Mouse (Mus musculus) forebrain, embryonic 11.5 days (tissue): Measurements from ENCODE around the gene Nhsl2. TPM values are rescaled to one million over a fixed set of nuclear protein-coding genes. Genes with fewer than 3 reads are reported as not detected.

Experiments
- ATAC-seq: fragments of 200-750 bp; cut with Nextera tagmentation; replicated peaks from 2 replicates; pipeline ENCODE4 v1.8.0; 2017; ENCODE audit warnings: moderate TSS enrichment; ENCODE audit not compliant: low FRiP score
- DNase-seq: peaks from one replicate; pipeline ENCODE4 v3.0.0-alpha.2; 2017; ENCODE audit warnings: low spot score
- H3K27ac ChIP-seq: fragments of 300-500 bp; sonication (generic); 2 replicates; pipeline ENCODE4 v1.5.1; 2014; ENCODE audit warnings: low read depth, low read length
- H3K27me3 ChIP-seq: fragments of 300-500 bp; sonication (generic); 2 replicates; pipeline ENCODE4 v1.6.1; 2014; ENCODE audit warnings: mild to moderate bottlenecking, low read length, mixed read lengths; ENCODE audit not compliant: control insufficient read depth, insufficient read depth
- H3K36me3 ChIP-seq: fragments of 300-500 bp; sonication (generic); 2 replicates; pipeline ENCODE4 v1.6.1; 2014; ENCODE audit warnings: mild to moderate bottlenecking, low read length, moderate library complexity, mixed read lengths; ENCODE audit not compliant: control insufficient read depth, insufficient read depth
- H3K4me1 ChIP-seq: fragments of 300-500 bp; sonication (generic); replicated peaks from 2 replicates; pipeline ENCODE4 v1.6.1; 2014; ENCODE audit warnings: low read length, mixed read lengths; ENCODE audit not compliant: control insufficient read depth, insufficient read depth
- H3K4me2 ChIP-seq: fragments of 300-500 bp; sonication (generic); 2 replicates; pipeline ENCODE4 v1.6.1; 2014; ENCODE audit warnings: low read depth, mild to moderate bottlenecking, low read length, moderate library complexity, mixed read lengths; ENCODE audit not compliant: severe bottlenecking
- H3K4me3 ChIP-seq: fragments of 300-500 bp; sonication (generic); 2 replicates; pipeline ENCODE4 v1.5.1; 2014; ENCODE audit warnings: low read depth, low read length
- H3K9ac ChIP-seq: fragments of 300-500 bp; sonication (generic); 2 replicates; pipeline ENCODE4 v1.6.1; 2014; ENCODE audit warnings: low read length
- H3K9me3 ChIP-seq: fragments of 300-500 bp; sonication (generic); 2 replicates; pipeline ENCODE4 v1.6.1; 2016; ENCODE audit warnings: low read length, mixed read lengths; ENCODE audit not compliant: control insufficient read depth
- WGBS: fragments of 180-500 bp; shearing (Covaris S2); extraction: QIAGEN DNeasy Blood & Tissue Kit; methylation state at CpG from one replicate; pipeline ENCODE4 v1.1.7; 2014; 5-methylcytosine and 5-hydroxymethylcytosine counted together
- polyA plus RNA-seq: library from polyadenylated mRNA; unstranded; fragments of >200 nt; fragmentation: Nextera tagmentation; extraction: Ambion mirVana; gene quantifications from 2 replicates; pipeline ENCODE4 v1.2.1, GENCODE M21; 2014

Gene Nhsl2
- polyA plus RNA-seq, 1 experiment from 2014 or later = 11.6 TPM

DNA sequence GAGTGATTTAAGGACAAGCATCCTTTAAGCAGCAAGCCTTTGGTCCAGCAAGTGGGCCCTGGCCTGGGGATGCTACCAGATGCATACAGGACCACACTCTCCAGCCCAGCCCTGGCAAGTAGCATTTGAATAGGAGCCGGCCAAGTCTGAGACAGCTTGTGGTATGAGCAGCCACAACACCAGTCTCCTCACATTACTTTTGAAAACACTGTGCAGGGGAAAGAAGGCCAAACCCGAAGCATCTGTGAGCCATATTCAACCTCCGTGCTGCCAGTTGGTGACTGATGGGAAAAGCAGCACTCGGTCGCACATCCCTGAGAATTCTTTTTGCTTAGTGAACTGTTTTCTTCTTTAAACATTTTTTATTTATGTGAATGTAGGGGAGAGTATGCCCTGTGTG is 81.8 kb downstream of the Nhsl2 start:
- DNase-seq (no peak), ATAC-seq (no peak)
- no peaks in the 10 kb centered on the region for H3K4me1 ChIP-seq
- H3K27ac ChIP-seq = no peak overlapping the region
- no peak overlapping the region for H3K4me3 ChIP-seq
- no peaks in the 10 kb centered on the region for H3K36me3 ChIP-seq
- no peak overlapping the region for H3K4me2 ChIP-seq
- H3K9ac ChIP-seq = no peak overlapping the region
- 84% methylated on average over 5 of the region's 5 CpGs for WGBS
- no peaks in the 10 kb centered on the region for H3K9me3 ChIP-seq
- H3K27me3 ChIP-seq = peaks cover 6% of the 10 kb centered on the region

DNA sequence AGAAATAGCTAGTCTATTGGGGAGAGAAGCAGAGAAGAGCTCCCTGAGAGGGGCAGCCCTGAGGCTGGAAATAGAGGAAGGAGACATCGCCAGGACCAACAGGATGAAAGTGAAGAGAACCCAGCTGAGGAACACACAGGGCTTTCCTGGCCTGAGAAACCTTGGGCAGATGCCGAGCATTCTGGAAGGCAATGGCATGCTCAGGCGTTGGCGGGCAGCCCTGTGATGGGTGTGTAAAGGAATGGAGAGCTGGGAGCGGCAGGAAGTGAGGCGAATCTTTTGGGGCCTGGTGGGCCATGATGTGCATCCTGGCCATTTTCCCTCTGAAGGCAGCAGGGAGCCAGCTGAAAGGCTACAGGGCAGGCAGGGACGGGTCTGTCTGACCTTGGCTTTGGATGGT is 83.1 kb downstream of the Nhsl2 start:
- Histone ChIP-seq H3K4me1 (no peaks in the 10 kb centered on the region), H3K4me3 (no peak overlapping the region), H3K27ac (no peak overlapping the region), H3K27me3 (peaks cover 6% of the 10 kb centered on the region), H3K4me2 (no peak overlapping the region), H3K9me3 (no peaks in the 10 kb centered on the region), H3K9ac (no peak overlapping the region), H3K36me3 (no peaks in the 10 kb centered on the region)
- WGBS = 79% methylated on average over 7 of the region's 7 CpGs
- ATAC-seq = no peak
- no peak for DNase-seq

DNA sequence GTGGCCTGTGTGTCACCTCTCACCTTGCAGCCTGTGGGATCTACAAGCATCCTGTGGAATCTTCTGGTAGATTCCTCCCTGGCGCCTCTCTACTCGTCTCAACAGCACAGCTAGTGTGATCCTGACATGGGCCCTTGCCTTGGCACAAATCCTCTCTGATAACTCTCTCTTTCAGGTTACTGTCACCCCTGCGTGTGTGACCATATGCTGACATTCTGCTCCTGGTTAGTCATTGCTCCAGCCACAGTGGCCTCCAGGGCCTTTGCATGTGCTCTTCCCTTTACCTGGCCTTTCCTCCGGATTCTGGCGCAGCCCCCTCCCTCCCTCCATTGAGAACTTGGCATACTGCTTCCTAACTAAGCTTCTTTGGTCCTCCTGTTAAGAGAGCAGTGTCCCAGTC is 84.2 kb downstream of the Nhsl2 start:
- DNase-seq = no peak
- no peak for ATAC-seq
- H3K4me2 ChIP-seq = no peak overlapping the region
- no peaks in the 10 kb centered on the region for H3K36me3 ChIP-seq
- H3K27me3 ChIP-seq = peaks cover 4% of the 10 kb centered on the region; the same call in 1 of the 2 replicates
- H3K9ac ChIP-seq = no peak overlapping the region
- H3K27ac ChIP-seq = no peak overlapping the region
- H3K4me1 ChIP-seq = no peaks in the 10 kb centered on the region
- H3K4me3 ChIP-seq = no peak overlapping the region
- no peaks in the 10 kb centered on the region for H3K9me3 ChIP-seq
- 93% methylated on average over 5 of the region's 5 CpGs for WGBS

DNA sequence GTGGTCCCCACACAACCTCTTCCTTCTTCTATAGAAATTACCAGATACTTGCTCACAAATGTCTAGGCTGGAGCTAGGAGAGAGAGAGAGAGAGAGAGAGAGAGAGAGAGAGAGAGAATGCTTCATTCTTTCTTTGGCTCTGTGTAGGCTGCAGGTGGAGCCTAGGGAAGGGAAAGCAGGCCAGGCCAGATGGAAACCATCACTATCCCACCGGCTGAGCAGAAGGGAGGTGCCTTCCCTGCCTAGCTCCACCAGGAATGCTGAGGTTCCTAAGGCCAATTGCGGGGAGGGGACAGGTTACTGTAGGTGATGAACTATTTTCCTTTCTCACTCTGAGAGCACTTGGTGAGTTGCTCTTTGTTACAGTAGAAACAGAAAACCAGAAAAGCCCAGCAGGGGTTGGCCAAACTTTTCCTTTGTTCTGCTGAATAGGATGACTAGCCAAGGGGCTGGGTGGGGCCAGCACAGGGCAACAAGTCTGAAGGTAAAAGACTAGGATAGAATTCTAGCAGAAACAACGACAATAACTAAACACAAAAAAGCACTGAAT is 86.2 kb downstream of the Nhsl2 start:
- H3K4me3 ChIP-seq = no peak overlapping the region
- DNase-seq (no peak), ATAC-seq (no peak)
- 55% methylated on average over 3 of the region's 3 CpGs for WGBS
- no peak overlapping the region for H3K4me2 ChIP-seq
- no peak overlapping the region for H3K9ac ChIP-seq
- no peaks in the 10 kb centered on the region for H3K36me3 ChIP-seq
- no peaks in the 10 kb centered on the region for H3K9me3 ChIP-seq
- H3K4me1 ChIP-seq = no peaks in the 10 kb centered on the region
- no peak overlapping the region for H3K27ac ChIP-seq
- H3K27me3 ChIP-seq = peaks cover 3% of the 10 kb centered on the region; the same call in 1 of the 2 replicates

DNA sequence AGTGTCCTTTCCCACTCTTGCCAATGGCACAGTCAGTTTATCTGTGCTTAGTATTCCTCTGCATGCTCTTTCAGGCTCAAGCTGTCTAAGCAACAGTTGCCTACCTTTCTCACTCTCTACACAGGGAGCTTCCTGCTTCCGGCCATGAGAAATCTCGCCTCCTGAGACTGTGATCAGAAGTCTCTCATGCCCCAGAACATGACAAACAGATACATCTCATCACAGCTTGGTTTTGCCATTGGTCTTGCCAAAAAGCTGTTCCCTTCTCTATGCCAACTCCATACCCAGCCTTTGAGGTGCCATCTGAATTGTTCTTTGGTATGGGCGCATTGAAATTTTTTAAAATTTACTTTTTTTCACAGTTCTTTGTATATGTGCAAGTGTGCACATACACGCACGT is 90.3 kb downstream of the Nhsl2 start:
- H3K4me3 ChIP-seq = no peak overlapping the region
- DNase-seq (no peak), ATAC-seq (no peak)
- H3K27me3 ChIP-seq = peaks cover 2% of the 10 kb centered on the region; the same call in 1 of the 2 replicates
- no peak overlapping the region for H3K9ac ChIP-seq
- WGBS = 87% methylated on average over 5 of the region's 5 CpGs
- H3K27ac ChIP-seq = no peak overlapping the region
- no peaks in the 10 kb centered on the region for H3K4me1 ChIP-seq
- H3K9me3 ChIP-seq = no peaks in the 10 kb centered on the region
- no peak overlapping the region for H3K4me2 ChIP-seq
- no peaks in the 10 kb centered on the region for H3K36me3 ChIP-seq

DNA sequence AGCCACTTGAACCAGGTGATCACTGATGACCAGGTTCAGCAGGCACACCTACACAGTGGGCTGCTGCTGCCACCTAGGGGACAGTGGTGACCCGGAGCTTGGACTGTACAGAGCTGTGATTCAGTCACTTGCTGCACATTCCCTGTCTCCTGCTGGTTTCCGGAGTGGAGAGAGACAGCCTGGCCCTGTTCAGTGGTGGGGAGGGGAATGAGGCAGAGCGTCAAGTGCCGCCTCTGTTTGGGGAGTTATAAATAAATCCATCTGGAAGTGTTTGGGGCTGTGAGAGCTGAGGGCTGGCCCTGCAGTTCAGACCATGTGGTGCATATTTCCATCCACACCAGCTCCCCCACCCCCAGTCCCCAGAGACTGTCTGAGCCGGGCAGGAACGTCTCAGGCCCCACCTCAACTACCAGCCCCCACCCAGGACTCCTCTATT is 93.3 kb downstream of the Nhsl2 start:
- Histone ChIP-seq H3K4me1 (no peaks in the 10 kb centered on the region), H3K36me3 (no peaks in the 10 kb centered on the region), H3K27me3 (peaks cover 2% of the 10 kb centered on the region; the same call in 1 of the 2 replicates), H3K4me2 (no peak overlapping the region), H3K9ac (no peak overlapping the region), H3K27ac (no peak overlapping the region), H3K4me3 (no peak overlapping the region), H3K9me3 (no peaks in the 10 kb centered on the region)
- ATAC-seq (peak; percentile 71), DNase-seq (peak; percentile 72)
- 14% methylated on average over 6 of the region's 6 CpGs for WGBS

DNA sequence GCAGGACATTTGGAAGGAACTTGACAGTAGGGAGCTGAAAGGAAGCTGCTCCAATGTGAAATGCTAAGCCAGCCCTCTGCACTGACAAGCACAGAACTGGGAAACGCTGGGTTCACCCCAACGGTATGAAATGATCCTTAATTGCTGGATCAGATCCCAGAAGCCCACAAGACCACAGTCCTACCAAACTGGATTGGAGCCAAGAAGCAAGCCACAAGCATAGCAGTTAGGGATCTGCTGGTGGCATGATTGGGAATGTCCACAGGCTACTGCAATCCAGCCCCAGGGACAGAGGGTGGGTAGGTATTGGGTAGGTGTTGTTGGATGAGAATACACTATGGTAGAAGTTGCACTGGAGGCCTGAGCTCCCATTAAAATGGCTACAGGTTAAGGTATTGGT is 94.6 kb downstream of the Nhsl2 start:
- 86% methylated on average over 2 of the region's 2 CpGs for WGBS
- no peak for ATAC-seq

DNA sequence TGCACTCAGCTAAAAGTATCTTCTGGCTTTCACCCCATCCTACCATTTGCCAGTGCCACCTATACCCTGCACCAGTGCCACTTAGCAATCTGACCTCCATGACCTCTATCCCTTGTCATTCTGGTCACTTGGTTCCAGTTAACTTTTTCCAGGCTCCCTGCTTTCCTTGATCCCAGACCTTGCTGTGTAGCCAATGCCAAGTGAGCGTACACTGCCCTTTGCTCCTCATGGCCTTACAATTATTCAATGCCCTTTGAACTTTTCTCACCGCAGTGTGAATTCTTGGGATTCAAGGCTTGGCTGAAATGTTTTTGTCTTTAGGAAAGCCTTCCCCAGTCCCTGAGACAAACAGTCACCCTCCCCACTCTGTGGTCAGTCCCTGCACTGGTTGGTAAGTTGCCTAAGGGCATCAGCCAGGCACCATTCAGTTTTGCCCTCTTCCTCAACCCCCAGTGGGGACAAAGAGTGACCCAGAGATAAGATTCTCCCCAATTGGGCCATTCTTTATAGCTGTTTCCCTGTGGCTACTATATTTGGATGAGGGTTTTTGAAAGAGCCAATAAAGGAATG is 95.7 kb downstream of the Nhsl2 start:
- Histone ChIP-seq H3K9ac (no peak overlapping the region), H3K36me3 (no peaks in the 10 kb centered on the region), H3K27me3 (no peaks in the 10 kb centered on the region; the same call in 1 of the 2 replicates), H3K9me3 (no peaks in the 10 kb centered on the region), H3K4me2 (no peak overlapping the region), H3K4me1 (no peaks in the 10 kb centered on the region), H3K27ac (no peak overlapping the region), H3K4me3 (no peak overlapping the region)
- ATAC-seq (no peak), DNase-seq (no peak)
- 72% methylated on average over 2 of the region's 2 CpGs for WGBS

More for the DNA sequence above, 94.6 kb downstream of the Nhsl2 start:
- H3K9ac ChIP-seq = no peak overlapping the region
- H3K27ac ChIP-seq = no peak overlapping the region
- no peaks in the 10 kb centered on the region for H3K4me1 ChIP-seq
- no peak overlapping the region for H3K4me2 ChIP-seq
- no peaks in the 10 kb centered on the region for H3K9me3 ChIP-seq
- H3K27me3 ChIP-seq = peaks cover 2% of the 10 kb centered on the region; the same call in 1 of the 2 replicates
- DNase-seq = no peak
- H3K36me3 ChIP-seq = no peaks in the 10 kb centered on the region
- no peak overlapping the region for H3K4me3 ChIP-seq

DNA sequence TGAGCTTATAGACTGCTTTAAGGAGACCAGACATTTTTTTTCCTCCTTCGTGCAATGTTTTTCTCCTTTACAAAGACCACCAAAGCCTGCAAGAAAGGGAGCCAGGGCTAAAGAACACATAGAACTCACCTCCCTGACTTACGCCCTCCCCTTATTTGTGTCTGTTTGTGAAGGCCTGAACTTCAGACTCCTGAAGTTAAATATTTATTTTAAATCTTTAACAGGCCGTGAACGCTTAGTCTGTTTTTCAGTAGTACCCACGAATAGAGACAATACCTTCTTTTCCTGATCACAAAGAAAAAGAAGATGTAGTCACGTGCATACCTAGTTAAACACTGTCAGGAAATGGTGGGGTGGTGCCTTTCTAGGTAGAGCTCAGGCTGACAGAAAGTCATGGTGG is 103.3 kb downstream of the Nhsl2 start:
- H3K27ac ChIP-seq = no peak overlapping the region
- no peak overlapping the region for H3K4me3 ChIP-seq
- 78% methylated on average over 6 of the region's 6 CpGs for WGBS
- H3K9ac ChIP-seq = no peak overlapping the region
- DNase-seq (no peak), ATAC-seq (no peak)
- H3K9me3 ChIP-seq = no peaks in the 10 kb centered on the region
- no peak overlapping the region for H3K4me2 ChIP-seq
- H3K27me3 ChIP-seq = peaks cover 20% of the 10 kb centered on the region
- no peaks in the 10 kb centered on the region for H3K36me3 ChIP-seq
- H3K4me1 ChIP-seq = no peaks in the 10 kb centered on the region
